In genomic region chr12:16853431-16854165, GRCm38 (mm10) we compare ENCODE assay signal across 9 mouse cellular contexts. TPM values are rescaled to one million over a fixed set of nuclear protein-coding genes. Genes with fewer than 3 reads are reported as not detected.
DNase-seq lines count a peak whose midpoint lies in the region; ATAC-seq lines count a peak whose summit lies in the region.
"Had no signal": no experiment of that assay in that cellular context is flagged by ENCODE, and none has a peak within 500 bp of the region (broad histone marks: within the 10 kb centered on the region; RNA-seq: fewer than 3 reads in every experiment).

No protein-coding gene starts in this region.

- 89% methylated on average over 11 of the region's 11 CpGs for WGBS in midbrain, embryonic 10.5 days
- WGBS in midbrain, embryonic 16.5 days, result 84% methylated on average over 11 of the region's 11 CpGs

- intact Hi-C loops in heart, postnatal 36 days (cut with DNase I), result no loop called here

- no peak for ATAC-seq in midbrain, embryonic 16.5 days

- H3K27ac ChIP-seq in midbrain, embryonic 10.5 days (replicated peaks), result no peak overlapping the region
- H3K27ac ChIP-seq in midbrain, embryonic 16.5 days (ENCODE audit: low read length), result no peak overlapping the region

- no peaks in the 10 kb centered on the region for H3K36me3 ChIP-seq in midbrain, embryonic 10.5 days
- no peaks in the 10 kb centered on the region for H3K36me3 ChIP-seq in midbrain, embryonic 16.5 days (ENCODE audit: control insufficient read depth, insufficient read depth, low read length)

- no peak overlapping the region for H3K4me2 ChIP-seq in midbrain, embryonic 16.5 days (ENCODE audit: low read length)

- no peaks in the 10 kb centered on the region for H3K9me3 ChIP-seq in midbrain, embryonic 10.5 days (replicated peaks)
- H3K9me3 ChIP-seq in midbrain, embryonic 16.5 days (replicated peaks; ENCODE audit: control insufficient read depth, low read length, poor library complexity, severe bottlenecking), result no peaks in the 10 kb centered on the region

- no peak overlapping the region for H3K4me3 ChIP-seq in midbrain, embryonic 10.5 days
- no peak overlapping the region for H3K4me3 ChIP-seq in midbrain, embryonic 16.5 days (ENCODE audit: low read depth, low read length)

- H3K9ac ChIP-seq in midbrain, embryonic 16.5 days (ENCODE audit: low read depth, low read length), result no peak overlapping the region

- peak; percentile 52 to 67 for DNase-seq in cerebellum, postnatal 25 days
- no peak for DNase-seq in cerebellum, adult 9-10 months
- DNase-seq in 3134 (ENCODE audit: extremely low read depth, insufficient read length, low spot score), result peak; percentile 78
- peak; percentile 92 for DNase-seq in adrenal gland, postnatal 14 days
- peak; percentile 66 to 73 for DNase-seq in heart, postnatal 36 days
- DNase-seq in ovary, adult 18-20 months (ENCODE audit: low spot score), result peak; percentile 73
- DNase-seq in midbrain, embryonic 10.5 days (ENCODE audit: low spot score), result no peak

- H3K27me3 ChIP-seq in midbrain, embryonic 10.5 days (ENCODE audit: low read depth, poor library complexity, severe bottlenecking), result no peaks in the 10 kb centered on the region
- H3K27me3 ChIP-seq in midbrain, embryonic 16.5 days (ENCODE audit: control insufficient read depth, insufficient read depth, low read depth, low read length), result no peaks in the 10 kb centered on the region
- H3K27me3 ChIP-seq: CH12.LX had no signal

- peaks cover 37% of the 10 kb centered on the region for H3K4me1 ChIP-seq in midbrain, embryonic 10.5 days
- H3K4me1 ChIP-seq in midbrain, embryonic 16.5 days (ENCODE audit: control insufficient read depth, insufficient read depth, low read length), result peaks cover 11% of the 10 kb centered on the region

RNA-seq across cellular contexts. Expression of gene Rock2, which starts 41.1 kb away (rescaled TPM):
- total RNA-seq in adrenal gland, postnatal 14 days (2021), result 61.6 and 64.0 TPM in 2 replicates
- 10 to 100 TPM; 77.4 to 84.9 TPM for total RNA-seq in heart, postnatal 36 days (2021)
- polyA plus RNA-seq in midbrain, embryonic 10.5 days (2016; fragmentation: Nextera tagmentation; extraction: Ambion mirVana), result 11.4 TPM in 2 replicates
- polyA plus RNA-seq in midbrain, embryonic 16.5 days (2015; fragmentation: Nextera tagmentation; extraction: Ambion mirVana), result 12.5 and 14.5 TPM in 2 replicates

RNA-seq across cellular contexts. Expression of gene E2f6, which starts 42.8 kb away (rescaled TPM):
- 33.4 and 35.7 TPM in 2 replicates for total RNA-seq in adrenal gland, postnatal 14 days (2021)
- total RNA-seq in heart, postnatal 36 days (2021), result 10 to 100 TPM; 72.1 to 74.7 TPM
- polyA plus RNA-seq in midbrain, embryonic 10.5 days (2016; fragmentation: Nextera tagmentation; extraction: Ambion mirVana), result 72.8 and 73.0 TPM in 2 replicates
- 23.7 and 26.8 TPM in 2 replicates for polyA plus RNA-seq in midbrain, embryonic 16.5 days (2015; fragmentation: Nextera tagmentation; extraction: Ambion mirVana)

RNA-seq across cellular contexts. Expression of gene Greb1, which starts 52.9 kb away (rescaled TPM):
- 27.6 and 35.4 TPM in 2 replicates for total RNA-seq in adrenal gland, postnatal 14 days (2021)
- under 1 TPM; 0.33 TPM for total RNA-seq in heart, postnatal 36 days (2021)
- polyA plus RNA-seq in midbrain, embryonic 10.5 days (2016; fragmentation: Nextera tagmentation; extraction: Ambion mirVana), result 24.0 and 31.0 TPM in 2 replicates
- polyA plus RNA-seq in midbrain, embryonic 16.5 days (2015; fragmentation: Nextera tagmentation; extraction: Ambion mirVana), result 0.98 and 2.4 TPM in 2 replicates
- total RNA-seq: CH12.LX had no signal

Comparison
In these comparisons a context has a peak if more than half of its experiments do, and no peak if none do; other contexts are left out.
1. DNase-seq: peak in cerebellum, postnatal 25 days (2 of 2), 3134 (single experiment), adrenal gland, postnatal 14 days (single experiment), heart, postnatal 36 days (2 of 2) and ovary, adult 18-20 months (single experiment); none in cerebellum, adult 9-10 months (single experiment) and midbrain, embryonic 10.5 days (single experiment).
2. RNA of gene Greb1, which starts 52.9 kb away (total RNA-seq): 27.6 to 35.4 TPM in adrenal gland, postnatal 14 days; 0.33 TPM in heart, postnatal 36 days; every median in the first group is over 10 times any median in the second.